In genomic region chr4:141277157-141277556, GRCm38 (mm10) we compare ENCODE assay signal across 10 mouse cellular contexts. TPM values are rescaled to one million over a fixed set of nuclear protein-coding genes. Genes with fewer than 3 reads are reported as not detected.
DNase-seq lines count a peak whose midpoint lies in the region; ATAC-seq and TF ChIP-seq lines count a peak whose summit lies in the region.
"Had no signal": no experiment of that assay in that cellular context is flagged by ENCODE, and none has a peak within 500 bp of the region (broad histone marks: within the 10 kb centered on the region; RNA-seq: fewer than 3 reads in every experiment).

No protein-coding gene starts in this region.

- peaks cover 50% of the 10 kb centered on the region for H3K4me1 ChIP-seq in kidney, embryonic 14.5 days (ENCODE audit: control insufficient read depth, insufficient read depth, low read length)
- H3K4me1 ChIP-seq in E14TG2a.4 (replicated peaks; ENCODE audit: low read depth, low read length), result peaks cover 92% of the 10 kb centered on the region
- H3K4me1 ChIP-seq in lung, postnatal 0 days (ENCODE audit: insufficient read depth, low read depth, low read length), result peaks cover 24% of the 10 kb centered on the region; the same call in 1 of the 2 replicates
- H3K4me1 ChIP-seq in forebrain, postnatal 0 days (ENCODE audit: insufficient read depth), result no peaks in the 10 kb centered on the region

- H3K9me3 ChIP-seq in kidney, embryonic 14.5 days (ENCODE audit: control insufficient read depth, low read length), result no peaks in the 10 kb centered on the region
- no peaks in the 10 kb centered on the region for H3K9me3 ChIP-seq in E14TG2a.4 (ENCODE audit: low read length)
- H3K9me3 ChIP-seq in lung, postnatal 0 days (ENCODE audit: low read length), result no peaks in the 10 kb centered on the region
- no peaks in the 10 kb centered on the region for H3K9me3 ChIP-seq in forebrain, postnatal 0 days (ENCODE audit: low read length)

- no peak overlapping the region for H3K4me3 ChIP-seq in gastrocnemius, adult 2 months
- no peak overlapping the region for H3K4me3 ChIP-seq in kidney, embryonic 14.5 days (ENCODE audit: low read length)
- peak overlapping the region; percentile 59 for H3K4me3 ChIP-seq in E14TG2a.4 (replicated peaks; ENCODE audit: low read length)
- no peak overlapping the region for H3K4me3 ChIP-seq in lung, postnatal 0 days (ENCODE audit: low read depth, low read length)
- H3K4me3 ChIP-seq in forebrain, postnatal 0 days (ENCODE audit: low read depth, low read length), result no peak overlapping the region

- no peaks in the 10 kb centered on the region for H3K36me3 ChIP-seq in kidney, embryonic 14.5 days (ENCODE audit: control insufficient read depth, insufficient read depth, low read length)
- H3K36me3 ChIP-seq in E14TG2a.4 (ENCODE audit: insufficient read depth, low read length), result no peaks in the 10 kb centered on the region
- no peaks in the 10 kb centered on the region; the same call in 1 of the 2 replicates for H3K36me3 ChIP-seq in lung, postnatal 0 days (ENCODE audit: insufficient read depth, low read length)
- H3K36me3 ChIP-seq in forebrain, postnatal 0 days (ENCODE audit: insufficient read depth), result no peaks in the 10 kb centered on the region

- no peak overlapping the region for H3K4me2 ChIP-seq in kidney, embryonic 14.5 days (replicated peaks; ENCODE audit: low read depth, low read length)
- no peak overlapping the region for H3K4me2 ChIP-seq in lung, postnatal 0 days (replicated peaks; ENCODE audit: low read depth, low read length)
- no peak overlapping the region for H3K4me2 ChIP-seq in forebrain, postnatal 0 days (ENCODE audit: low read depth)

- peak overlapping the region; percentile 84 for H3K27ac ChIP-seq in gastrocnemius, adult 2 months
- H3K27ac ChIP-seq in kidney, embryonic 14.5 days (ENCODE audit: low read depth, low read length), result peak overlapping the region; percentile 82
- H3K27ac ChIP-seq in lung, postnatal 0 days (ENCODE audit: low read length), result peak overlapping the region; percentile 96
- H3K27ac ChIP-seq in forebrain, postnatal 0 days (ENCODE audit: low read depth, low read length), result no peak overlapping the region

- TF ChIP-seq CTCF in gastrocnemius, adult 2 months (IDR thresholded peaks at IDR 0.05), result no peak
- TF ChIP-seq CTCF in E14TG2a.4 (conservative IDR thresholded peaks at IDR 0.05; ENCODE audit: low read length), result no peak
- no peak for TF ChIP-seq CTCF in lung, postnatal 0 days (IDR thresholded peaks at IDR 0.05)
- no peak for TF ChIP-seq CTCF in forebrain, postnatal 0 days (IDR thresholded peaks at IDR 0.05; ENCODE audit: low read depth)

- no peak overlapping the region for H3K9ac ChIP-seq in kidney, embryonic 14.5 days (ENCODE audit: low read depth, low read length)
- no peak overlapping the region for H3K9ac ChIP-seq in lung, postnatal 0 days (replicated peaks; ENCODE audit: low read depth)
- H3K9ac ChIP-seq in forebrain, postnatal 0 days, result no peak overlapping the region

- TF ChIP-seq EP300 in lung, postnatal 0 days (IDR thresholded peaks at IDR 0.05), result no peak

- intact Hi-C loops in gastrocnemius, adult 2 months (cut with DNase I), result no loop called here

- no peaks in the 10 kb centered on the region for H3K27me3 ChIP-seq in kidney, embryonic 14.5 days (ENCODE audit: control insufficient read depth, insufficient read depth, low read length)
- no peaks in the 10 kb centered on the region for H3K27me3 ChIP-seq in E14TG2a.4 (ENCODE audit: insufficient read depth, low read length)
- H3K27me3 ChIP-seq in lung, postnatal 0 days (replicated peaks; ENCODE audit: insufficient read depth, low read length), result no peaks in the 10 kb centered on the region
- H3K27me3 ChIP-seq in forebrain, postnatal 0 days (ENCODE audit: insufficient read depth, low read length), result no peaks in the 10 kb centered on the region

- ATAC-seq in kidney, embryonic 14.5 days (ENCODE audit: low FRiP score, low TSS enrichment), result no peak
- ATAC-seq in lung, postnatal 0 days, result no peak
- no peak for ATAC-seq in forebrain, postnatal 0 days

- 78% methylated on average over 8 of the region's 8 CpGs for WGBS in kidney, embryonic 14.5 days
- WGBS in lung, postnatal 0 days, result 67% methylated on average over 8 of the region's 8 CpGs
- 86% methylated on average over 8 of the region's 8 CpGs for WGBS in forebrain, postnatal 0 days

- no peak for DNase-seq in gastrocnemius, adult 2 months
- no peak for DNase-seq in gastrocnemius, adult 8-10 months (ENCODE audit: low spot score in 2 of 2)
- no peak for DNase-seq in kidney, adult 9 months
- DNase-seq in lung, postnatal 0 days (ENCODE audit: low spot score), result peak; percentile 70
- no peak for DNase-seq in right cerebral cortex, adult 2 months (ENCODE audit: low spot score in 2 of 2)
- no peak for DNase-seq in forebrain, postnatal 0 days
- DNase-seq: layer of hippocampus, adult 9-11 months had no signal

RNA-seq across cellular contexts. Expression of gene Epha2, which starts 23.9 kb away (rescaled TPM):
- 1 to 10 TPM; 1.8 to 2.6 TPM for total RNA-seq in gastrocnemius, adult 2 months (2021)
- 1 to 10 TPM in 3 of 4 experiments, under 1 TPM in 1; 0.85 to 2.0 (median 1.8) TPM for total RNA-seq in gastrocnemius, adult 8-10 months (2022)
- 3.7 and 3.9 TPM in 2 replicates for polyA plus RNA-seq in kidney, embryonic 14.5 days (2014; fragmentation: Nextera tagmentation; extraction: Ambion mirVana)
- polyA plus RNA-seq in lung, postnatal 0 days (2015; fragmentation: Nextera tagmentation; extraction: Ambion mirVana), result 9.7 and 10.3 TPM in 2 replicates
- total RNA-seq in forebrain, postnatal 0 days (2014; rRNA removed), result 1.2 and 1.4 TPM in 2 replicates
- 0.33 and 0.39 TPM in 2 replicates for polyA plus RNA-seq in forebrain, postnatal 0 days (2015; fragmentation: Nextera tagmentation; extraction: Ambion mirVana)
- total RNA-seq: monocyte, adult 5-6 weeks had no signal

RNA-seq across cellular contexts. Expression of gene Arhgef19, which starts 37.9 kb away (rescaled TPM):
- total RNA-seq in gastrocnemius, adult 2 months (2021), result under 1 TPM; 0.31 to 0.33 TPM
- total RNA-seq in gastrocnemius, adult 8-10 months (2022), result 1 to 10 TPM in 1 of 4 experiments, under 1 TPM in 3; 0.10 to 1.1 (median 0.22) TPM
- 6.8 and 7.4 TPM in 2 replicates for polyA plus RNA-seq in kidney, embryonic 14.5 days (2014; fragmentation: Nextera tagmentation; extraction: Ambion mirVana)
- 2.9 and 3.8 TPM in 2 replicates for polyA plus RNA-seq in lung, postnatal 0 days (2015; fragmentation: Nextera tagmentation; extraction: Ambion mirVana)
- total RNA-seq in forebrain, postnatal 0 days (2014; rRNA removed), result 0.95 and 1.6 TPM in 2 replicates
- 0.52 and 0.90 TPM in 2 replicates for polyA plus RNA-seq in forebrain, postnatal 0 days (2015; fragmentation: Nextera tagmentation; extraction: Ambion mirVana)
- total RNA-seq: monocyte, adult 5-6 weeks had no signal
